Mouse (Mus musculus) inflammation-experienced regulatory T-cells, adult 6 months (primary cell): Measurements from ENCODE around the gene Vash2. TPM values are rescaled to one million over a fixed set of nuclear protein-coding genes. Genes with fewer than 3 reads are reported as not detected.

Experiments used
- ATAC-seq: one replicate; pipeline ENCODE4 v1.8.0; 2017
- polyA plus RNA-seq, 3 experiments: library from polyadenylated mRNA; unstranded; fragments of 100-300 nt; shearing (Covaris generic); gene quantifications; one replicate each; pipeline ENCODE4 v1.2.1; 2017

Gene Vash2
- polyA plus RNA-seq, 3 experiments from 2014 or later, result 0.33 to 1.2 (median 0.59) TPM

GRCm38 (mm10) chr1:190919725-190920469 lies 59.2 kb downstream of the Vash2 start:
- ATAC-seq, result no peak

GRCm38 (mm10) chr1:190918938-190919337 lies 60.2 kb downstream of the Vash2 start:
- no peak for ATAC-seq

GRCm38 (mm10) chr1:190912623-190913022 lies 66.5 kb downstream of the Vash2 start:
- ATAC-seq, result no peak

- peak; percentile 82 for ATAC-seq
These were observed 67.5 kb downstream of the Vash2 start, which contains the start of gene Rps6kc1 for GRCm38 (mm10) chr1:190911415-190912123. Gene Rps6kc1, minus strand, starts transcription at chr1:190911770.

- ATAC-seq, result no peak
These were observed 68.3 kb downstream of the Vash2 start for GRCm38 (mm10) chr1:190910836-190911235.

- no peak for ATAC-seq
These were observed 74.4 kb downstream of the Vash2 start for GRCm38 (mm10) chr1:190904714-190905113.

GRCm38 (mm10) chr1:190904136-190904535 lies 75.0 kb downstream of the Vash2 start:
- ATAC-seq, result no peak

- ATAC-seq, result no peak
These were observed 78.0 kb downstream of the Vash2 start for GRCm38 (mm10) chr1:190901082-190901481.

GRCm38 (mm10) chr1:190898899-190899575 lies 80.1 kb downstream of the Vash2 start:
- ATAC-seq, result no peak

GRCm38 (mm10) chr1:190898186-190898585 lies 80.9 kb downstream of the Vash2 start:
- ATAC-seq, result no peak

Other genes starting within 250 kb of the Vash2 start
- 1 to 10 TPM; 4.7 to 8.8 (median 8.8) TPM for gene Rps6kc1, start 67.5 kb downstream of the Vash2 start, polyA plus RNA-seq
- 10 to 100 TPM; 49.9 to 55.6 (median 50.2) TPM for gene Angel2, start 54.2 kb downstream of the Vash2 start, polyA plus RNA-seq
- gene Flvcr1, start 46.9 kb upstream of the Vash2 start, polyA plus RNA-seq, result 10 to 100 TPM in 1 of 3 experiments, 1 to 10 TPM in 2; 5.9 to 10.2 (median 8.2) TPM
- 1 to 10 TPM in 1 of 3 experiments, not detected in 2; 1.1 TPM for gene Spata45, start 57.3 kb upstream of the Vash2 start, polyA plus RNA-seq
- gene Tatdn3, start 83.6 kb upstream of the Vash2 start, polyA plus RNA-seq, result 10 to 100 TPM in 2 of 3 experiments, 1 to 10 TPM in 1; 5.3 to 14.7 (median 11.0) TPM
- gene Nsl1, start 83.7 kb upstream of the Vash2 start, polyA plus RNA-seq, result 1 to 10 TPM; 1.1 to 7.4 (median 4.2) TPM
- 1 to 10 TPM in 1 of 3 experiments, not detected in 2; 1.4 TPM for gene Batf3, start 118.6 kb upstream of the Vash2 start, polyA plus RNA-seq
- not detected for gene Fam71a, start 185.5 kb upstream of the Vash2 start, polyA plus RNA-seq
- not detected for gene Atf3, start 238.7 kb upstream of the Vash2 start, polyA plus RNA-seq